Mouse (Mus musculus) hindbrain, embryonic 15.5 days (tissue): ENCODE measurements around the gene Mif4gd. TPM values are rescaled to one million over a fixed set of nuclear protein-coding genes. Genes with fewer than 3 reads are reported as not detected.

Experiments used
- ATAC-seq: fragments of 200-750 bp; cut with Nextera tagmentation; 2 replicates; pipeline ENCODE4 v1.8.0; 2017; ENCODE audit warnings: low read depth, moderate number of reproducible peaks, moderate TSS enrichment; ENCODE audit not compliant: low FRiP score
- H3K27ac ChIP-seq: fragments of 300-500 bp; sonication (generic); replicated peaks from 2 replicates; pipeline ENCODE4 v1.5.1; 2015; ENCODE audit warnings: mild to moderate bottlenecking, inconsistent platforms
- H3K27me3 ChIP-seq: fragments of 300-500 bp; sonication (generic); 2 replicates; pipeline ENCODE4 v1.6.1; 2015; ENCODE audit warnings: control low read depth, inconsistent platforms
- H3K36me3 ChIP-seq: fragments of 300-500 bp; sonication (generic); 2 replicates; pipeline ENCODE4 v1.6.1; 2015; ENCODE audit warnings: control low read depth, inconsistent platforms
- H3K4me1 ChIP-seq: fragments of 300-500 bp; sonication (generic); replicated peaks from 2 replicates; pipeline ENCODE4 v1.6.1; 2015; ENCODE audit warnings: control low read depth, inconsistent platforms
- H3K4me2 ChIP-seq: fragments of 300-500 bp; sonication (generic); 2 replicates; pipeline ENCODE4 v1.6.1; 2015; ENCODE audit warnings: moderate library complexity, mild to moderate bottlenecking, inconsistent platforms
- H3K4me3 ChIP-seq: fragments of 300-500 bp; sonication (generic); 2 replicates; pipeline ENCODE4 v1.5.1; 2015; ENCODE audit warnings: mild to moderate bottlenecking, inconsistent platforms
- H3K9ac ChIP-seq: fragments of 300-500 bp; sonication (generic); 2 replicates; pipeline ENCODE4 v1.6.1; 2015; ENCODE audit warnings: inconsistent platforms
- H3K9me3 ChIP-seq: fragments of 300-500 bp; sonication (generic); 2 replicates; pipeline ENCODE4 v1.6.1; 2016; ENCODE audit warnings: control low read depth, inconsistent platforms
- WGBS: fragments of 180-500 bp; shearing (Covaris S2); methylation state at CpG from one replicate; pipeline ENCODE4 v1.1.7; 2015; 5-methylcytosine and 5-hydroxymethylcytosine counted together
- polyA plus RNA-seq: library from polyadenylated mRNA; unstranded; fragments of >200 nt; fragmentation: Nextera tagmentation; extraction: Ambion mirVana; gene quantifications from 2 replicates; pipeline ENCODE4 v1.2.1, GENCODE M21; 2015

Gene Mif4gd
- polyA plus RNA-seq, 1 experiment from 2014 or later: 13.9 TPM

- no peak overlapping the region for H3K4me2 ChIP-seq
- no peak overlapping the region for H3K4me3 ChIP-seq
- no peak for ATAC-seq
- WGBS: 76% methylated on average over 2 of the region's 2 CpGs
- no peak overlapping the region for H3K27ac ChIP-seq
- H3K4me1 ChIP-seq: peaks cover 7% of the 10 kb centered on the region
- no peaks in the 10 kb centered on the region for H3K9me3 ChIP-seq
- no peak overlapping the region for H3K9ac ChIP-seq
- peaks cover 6% of the 10 kb centered on the region; the same call in 1 of the 2 replicates for H3K27me3 ChIP-seq
- peaks cover 29% of the 10 kb centered on the region for H3K36me3 ChIP-seq
Observed at GRCm38 (mm10) chr11:115618001-115618400, 5.2 kb upstream of the Mif4gd start.

- Histone ChIP-seq H3K27ac (no peak overlapping the region), H3K9ac (no peak overlapping the region), H3K36me3 (peaks cover 20% of the 10 kb centered on the region), H3K4me2 (no peak overlapping the region), H3K27me3 (peaks cover 6% of the 10 kb centered on the region; the same call in 1 of the 2 replicates), H3K4me3 (no peak overlapping the region), H3K9me3 (no peaks in the 10 kb centered on the region), H3K4me1 (peaks cover 14% of the 10 kb centered on the region)
- WGBS: 88% methylated on average over 6 of the region's 6 CpGs
- ATAC-seq: no peak
Observed at GRCm38 (mm10) chr11:115616893-115617292, 4.1 kb upstream of the Mif4gd start.

- peaks cover 19% of the 10 kb centered on the region for H3K36me3 ChIP-seq
- no peak overlapping the region for H3K4me3 ChIP-seq
- ATAC-seq: no peak
- H3K4me2 ChIP-seq: no peak overlapping the region
- H3K9me3 ChIP-seq: no peaks in the 10 kb centered on the region
- H3K4me1 ChIP-seq: peaks cover 19% of the 10 kb centered on the region
- WGBS: 93% methylated on average over 7 of the region's 7 CpGs
- H3K9ac ChIP-seq: no peak overlapping the region
- H3K27me3 ChIP-seq: peaks cover 6% of the 10 kb centered on the region; the same call in 1 of the 2 replicates
- no peak overlapping the region for H3K27ac ChIP-seq
Observed at GRCm38 (mm10) chr11:115616371-115616770, 3.6 kb upstream of the Mif4gd start.

GRCm38 (mm10) chr11:115615875-115616274 lies 3.1 kb upstream of the Mif4gd start:
- Histone ChIP-seq H3K27ac (no peak overlapping the region), H3K9me3 (no peaks in the 10 kb centered on the region), H3K4me3 (no peak overlapping the region), H3K4me1 (peaks cover 19% of the 10 kb centered on the region), H3K4me2 (no peak overlapping the region), H3K27me3 (peaks cover 6% of the 10 kb centered on the region; the same call in 1 of the 2 replicates), H3K36me3 (peaks cover 15% of the 10 kb centered on the region), H3K9ac (no peak overlapping the region)
- ATAC-seq: no peak
- 93% methylated on average over 6 of the region's 6 CpGs for whole genome bisulfite sequencing

- ATAC-seq: no peak
- no peak overlapping the region for H3K27ac ChIP-seq
- H3K4me3 ChIP-seq: no peak overlapping the region
- 79% methylated on average over 15 of the region's 15 CpGs for WGBS
- no peaks in the 10 kb centered on the region for H3K9me3 ChIP-seq
- no peak overlapping the region for H3K4me2 ChIP-seq
- peaks cover 6% of the 10 kb centered on the region; the same call in 1 of the 2 replicates for H3K27me3 ChIP-seq
- H3K4me1 ChIP-seq: peaks cover 19% of the 10 kb centered on the region
- H3K9ac ChIP-seq: no peak overlapping the region
- peaks cover 10% of the 10 kb centered on the region for H3K36me3 ChIP-seq
Observed at GRCm38 (mm10) chr11:115615108-115615825, 2.5 kb upstream of the Mif4gd start.

GRCm38 (mm10) chr11:115614346-115615107 lies 1.8 kb upstream of the Mif4gd start:
- Histone ChIP-seq H3K9ac (no peak overlapping the region), H3K36me3 (peaks cover 8% of the 10 kb centered on the region), H3K27me3 (peaks cover 6% of the 10 kb centered on the region; the same call in 1 of the 2 replicates), H3K4me3 (no peak overlapping the region), H3K4me2 (no peak overlapping the region), H3K27ac (no peak overlapping the region), H3K4me1 (peaks cover 19% of the 10 kb centered on the region), H3K9me3 (no peaks in the 10 kb centered on the region)
- ATAC-seq: no peak
- WGBS: 88% methylated on average over 10 of the region's 10 CpGs

GRCm38 (mm10) chr11:115613138-115613945 lies 573 bp upstream of the Mif4gd start:
- ATAC-seq: no peak
- H3K27ac ChIP-seq: peak overlapping the region; percentile 78
- WGBS: 1% methylated on average over 16 of the region's 16 CpGs

GRCm38 (mm10) chr11:115612059-115612409 lies 735 bp downstream of the Mif4gd start:
- 2% methylated on average over 13 of the region's 13 CpGs for WGBS
- Histone ChIP-seq H3K4me1 (peaks cover 19% of the 10 kb centered on the region), H3K4me3 (peak overlapping the region; percentile 67), H3K4me2 (peak overlapping the region; percentile 93), H3K27me3 (peaks cover 6% of the 10 kb centered on the region; the same call in 1 of the 2 replicates), H3K36me3 (peaks cover 23% of the 10 kb centered on the region), H3K9me3 (no peaks in the 10 kb centered on the region), H3K9ac (peak overlapping the region; percentile 61), H3K27ac (peak overlapping the region; percentile 78)
- no peak for ATAC-seq

More at GRCm38 (mm10) chr11:115613138-115613945, 573 bp upstream of the Mif4gd start:
- H3K9ac ChIP-seq: peak overlapping the region; percentile 61
- H3K27me3 ChIP-seq: peaks cover 6% of the 10 kb centered on the region; the same call in 1 of the 2 replicates
- peak overlapping the region; percentile 67 for H3K4me3 ChIP-seq
- peak overlapping the region; percentile 93 for H3K4me2 ChIP-seq
- H3K9me3 ChIP-seq: no peaks in the 10 kb centered on the region
- peaks cover 11% of the 10 kb centered on the region for H3K36me3 ChIP-seq
- H3K4me1 ChIP-seq: peaks cover 19% of the 10 kb centered on the region

GRCm38 (mm10) chr11:115611173-115611572 lies 1.6 kb downstream of the Mif4gd start:
- 79% methylated on average over 6 of the region's 6 CpGs for WGBS
- Histone ChIP-seq H3K4me1 (peaks cover 19% of the 10 kb centered on the region), H3K9me3 (no peaks in the 10 kb centered on the region), H3K27me3 (peaks cover 6% of the 10 kb centered on the region; the same call in 1 of the 2 replicates), H3K4me3 (no peak overlapping the region), H3K36me3 (peaks cover 30% of the 10 kb centered on the region), H3K4me2 (no peak overlapping the region), H3K27ac (no peak overlapping the region), H3K9ac (no peak overlapping the region)
- ATAC-seq: no peak

- H3K9me3 ChIP-seq: no peaks in the 10 kb centered on the region
- peaks cover 33% of the 10 kb centered on the region for H3K4me1 ChIP-seq
- peaks cover 2% of the 10 kb centered on the region; the same call in 1 of the 2 replicates for H3K27me3 ChIP-seq
- peaks cover 29% of the 10 kb centered on the region for H3K36me3 ChIP-seq
- no peak overlapping the region for H3K27ac ChIP-seq
- H3K4me2 ChIP-seq: no peak overlapping the region
- no peak overlapping the region for H3K9ac ChIP-seq
- ATAC-seq: no peak
- no peak overlapping the region for H3K4me3 ChIP-seq
- 76% methylated on average over 3 of the region's 3 CpGs for WGBS
Observed at GRCm38 (mm10) chr11:115609576-115609975, 3.2 kb downstream of the Mif4gd start.

GRCm38 (mm10) chr11:115608421-115609399 lies 4.1 kb downstream of the Mif4gd start:
- H3K9me3 ChIP-seq: no peaks in the 10 kb centered on the region

More at GRCm38 (mm10) chr11:115608421-115609399, 4.1 kb downstream of the Mif4gd start:
- peaks cover 29% of the 10 kb centered on the region for H3K36me3 ChIP-seq
- WGBS: 75% methylated on average over 23 of the region's 23 CpGs
- H3K4me2 ChIP-seq: no peak overlapping the region
- no peak overlapping the region for H3K9ac ChIP-seq
- H3K27ac ChIP-seq: no peak overlapping the region
- no peaks in the 10 kb centered on the region for H3K27me3 ChIP-seq
- H3K4me1 ChIP-seq: peaks cover 34% of the 10 kb centered on the region
- no peak for ATAC-seq
- no peak overlapping the region for H3K4me3 ChIP-seq
